Mouse (Mus musculus) cerebellum, adult 2 months (tissue): ENCODE results near the gene Gm7544. TPM values are rescaled to one million over a fixed set of nuclear protein-coding genes. Genes with fewer than 3 reads are reported as not detected.
"Not testable (repeated sequence)": the region's sequence is repeated elsewhere in the genome, so short reads cannot be mapped to it uniquely, and the experiment has no call there.

Experiments used
- DNase-seq, 2 experiments: peaks; one replicate each; pipeline ENCODE4 v3.0.0; 2021
- H3K27ac ChIP-seq: fragments of 200-500 bp; 2 replicates; pipeline ENCODE4 v1.5.1; 2012; ENCODE audit warnings: low read length, control low read depth, inconsistent platforms; ENCODE audit not compliant: insufficient read depth
- H3K27me3 ChIP-seq: fragments of 200-500 bp; 2 replicates; pipeline ENCODE4 v1.6.1; 2012; ENCODE audit warnings: inconsistent platforms, mild to moderate bottlenecking, low read length, moderate library complexity; ENCODE audit not compliant: control insufficient read depth, insufficient read depth
- H3K4me1 ChIP-seq: fragments of 200-500 bp; 2 replicates; pipeline ENCODE4 v1.6.1; 2011; ENCODE audit warnings: low read length; ENCODE audit not compliant: control insufficient read depth, insufficient read depth
- H3K4me3 ChIP-seq: fragments of 200-500 bp; replicated peaks from 2 replicates; pipeline ENCODE3; 2011; ENCODE audit warnings: mild to moderate bottlenecking, low read depth, low read length, control low read depth; ENCODE audit not compliant: insufficient read depth
- CTCF ChIP-seq: fragments of 200-500 bp; IDR thresholded peaks from 2 replicates; pipeline ENCODE4 v1.5.1; 2011; ENCODE audit warnings: low read depth, mild to moderate bottlenecking, control low read depth, low read length, moderate library complexity, borderline replicate concordance; ENCODE audit not compliant: insufficient read depth
- POLR2A ChIP-seq: fragments of 200-500 bp; IDR thresholded peaks from 2 replicates; pipeline ENCODE4 v1.6.1; 2011; ENCODE audit warnings: low read length, control low read depth, borderline replicate concordance; ENCODE audit not compliant: insufficient read depth
- WGBS: fragments of 180-500 bp; shearing (Covaris S2); methylation state at CpG from one replicate; pipeline ENCODE4 v1.1.7; 2018; 5-methylcytosine and 5-hydroxymethylcytosine counted together
- polyA plus RNA-seq: library from polyadenylated mRNA; depleted of rRNA; stranded (reverse); fragments of >200 nt; gene quantifications from 2 replicates; pipeline ENCODE4 v1.2.3, GENCODE M21; 2012; rRNA removed

The Gm7544 gene
- polyA plus RNA-seq, 1 experiment, result not detected

- 94% methylated on average over 5 of the region's 5 CpGs for WGBS
- Histone ChIP-seq H3K4me3 (no peak overlapping the region), H3K27ac (no peak overlapping the region), H3K4me1 (no peaks in the 10 kb centered on the region), H3K27me3 (no peaks in the 10 kb centered on the region)
- no peak for DNase-seq
- no peak for TF ChIP-seq CTCF
- TF ChIP-seq POLR2A, result no peak
Measured at GRCm38 (mm10) chr1:82938666-82939065, 17.1 kb downstream of the Gm7544 start.

- H3K27ac ChIP-seq, H3K4me1 ChIP-seq, DNase-seq, H3K4me3 ChIP-seq, H3K27me3 ChIP-seq: not testable (repeated sequence)
- no CpG with 5 or more reads among the region's 6 CpGs for WGBS
Measured at GRCm38 (mm10) chr1:82931326-82931725, 24.5 kb downstream of the Gm7544 start, which contains the start of gene Gm6217. TSS of gene Gm6217 (minus strand) at chr1:82931399.

GRCm38 (mm10) chr1:82930558-82930957, 25.3 kb downstream of the Gm7544 start:
- WGBS, result 88% methylated on average over 3 of the region's 3 CpGs
- not testable (repeated sequence) for H3K27ac ChIP-seq, DNase-seq, H3K4me1 ChIP-seq, H3K4me3 ChIP-seq, H3K27me3 ChIP-seq

- Histone ChIP-seq H3K4me3 (no peak within 1 kb of the TSS), H3K27ac (no peak within 1 kb of the TSS), H3K4me1 (no peaks in the 10 kb centered on the region), H3K27me3 (no peaks in the 10 kb centered on the region)
- 83% methylated on average over 6 of the region's 6 CpGs for WGBS
- DNase-seq, result no peak
- no peak for TF ChIP-seq CTCF
- no peak for TF ChIP-seq POLR2A
Measured at GRCm38 (mm10) chr1:82924650-82925049, 31.2 kb downstream of the Gm7544 start, which contains the start of gene A030014E15Rik. TSS of gene A030014E15Rik (plus strand) at chr1:82924917.

- not testable (repeated sequence) for H3K4me1 ChIP-seq, H3K27me3 ChIP-seq, DNase-seq, H3K27ac ChIP-seq, H3K4me3 ChIP-seq
- 92% methylated on average over 5 of the region's 5 CpGs for WGBS
Measured at GRCm38 (mm10) chr1:82913434-82913833, 42.4 kb downstream of the Gm7544 start.

- no peak within 1 kb of the TSS for H3K4me3 ChIP-seq
- 93% methylated on average over 3 of the region's 3 CpGs for WGBS
- no peak for TF ChIP-seq POLR2A
- no peak within 1 kb of the TSS for H3K27ac ChIP-seq
- no peaks in the 10 kb centered on the region for H3K4me1 ChIP-seq
- H3K27me3 ChIP-seq, result no peaks in the 10 kb centered on the region
- DNase-seq, result no peak
Measured at GRCm38 (mm10) chr1:82913025-82913424, 42.8 kb downstream of the Gm7544 start, which contains the start of gene A030005L19Rik. TSS of gene A030005L19Rik (plus strand) at chr1:82913325.

- H3K27me3 ChIP-seq, result no peaks in the 10 kb centered on the region
- no peak overlapping the region for H3K4me3 ChIP-seq
- WGBS, result 58% methylated on average over 3 of the region's 3 CpGs
- TF ChIP-seq POLR2A (no peak), CTCF (no peak)
- no peak overlapping the region for H3K27ac ChIP-seq
- DNase-seq, result no peak
- no peaks in the 10 kb centered on the region for H3K4me1 ChIP-seq
Measured at GRCm38 (mm10) chr1:82905886-82906285, 49.9 kb downstream of the Gm7544 start.

Other genes with a start within 250 kb of the Gm7544 start
- 396 and 404 TPM in 2 replicates for gene Mff, start 231.1 kb downstream of the Gm7544 start, polyA plus RNA-seq
- gene Tm4sf20, start 187.6 kb downstream of the Gm7544 start, polyA plus RNA-seq, result not detected in 2 replicates
- gene Gm47791, start 184.8 kb downstream of the Gm7544 start, polyA plus RNA-seq, result not detected in 2 replicates
- 43.1 and 47.2 TPM in 2 replicates for gene Agfg1, start 116.5 kb downstream of the Gm7544 start, polyA plus RNA-seq
- 2.3 and 2.7 TPM in 2 replicates for gene A030005L19Rik, start 42.7 kb downstream of the Gm7544 start, polyA plus RNA-seq
- gene A030014E15Rik, start 31.1 kb downstream of the Gm7544 start, polyA plus RNA-seq, result 0.20 TPM in 1 of 2 replicates, not detected in the other
- gene Gm6217, start 24.6 kb downstream of the Gm7544 start, polyA plus RNA-seq, result not detected in 2 replicates
- gene A030003K21Rik, start 12.6 kb downstream of the Gm7544 start, polyA plus RNA-seq, result not detected in 2 replicates
- not detected in 2 replicates for gene Gm47955, start 4.3 kb upstream of the Gm7544 start, polyA plus RNA-seq
- not detected in 2 replicates for gene Gm47959, start 44.5 kb upstream of the Gm7544 start, polyA plus RNA-seq
- gene Slc19a3, start 82.4 kb upstream of the Gm7544 start, polyA plus RNA-seq, result 3.5 and 4.4 TPM in 2 replicates
- gene Krtap28-10, start 86.5 kb upstream of the Gm7544 start, polyA plus RNA-seq, result not detected in 2 replicates
- not detected in 2 replicates for gene Gm47969, start 88.9 kb upstream of the Gm7544 start, polyA plus RNA-seq
- not detected in 2 replicates for gene A030005K14Rik, start 103.4 kb upstream of the Gm7544 start, polyA plus RNA-seq
- gene Krtap28-13, start 104.9 kb upstream of the Gm7544 start, polyA plus RNA-seq, result not detected in 2 replicates
- gene Ccl20, start 160.8 kb upstream of the Gm7544 start, polyA plus RNA-seq, result not detected in 2 replicates
- gene Daw1, start 203.7 kb upstream of the Gm7544 start, polyA plus RNA-seq, result 0.46 and 0.74 TPM in 2 replicates